Mouse (Mus musculus) left cerebral cortex, adult 18-20 months (tissue): ENCODE results near the gene Hras. TPM values are rescaled to one million over a fixed set of nuclear protein-coding genes. Genes with fewer than 3 reads are reported as not detected.

Source experiments
- DNase-seq, 2 experiments: peaks; one replicate each; pipeline ENCODE4 v3.0.0; 2021 to 2022; ENCODE audit warnings: low spot score in 2 of 2, mixed read lengths in 1 of 2
- total RNA-seq, 2 experiments: library from RNA; stranded (reverse); gene quantifications; 2 replicates each; pipeline ENCODE4 v1.2.3; 2021

Gene Hras
- total RNA-seq, 2 experiments from 2014 or later: 223 to 237 TPM

DNA sequence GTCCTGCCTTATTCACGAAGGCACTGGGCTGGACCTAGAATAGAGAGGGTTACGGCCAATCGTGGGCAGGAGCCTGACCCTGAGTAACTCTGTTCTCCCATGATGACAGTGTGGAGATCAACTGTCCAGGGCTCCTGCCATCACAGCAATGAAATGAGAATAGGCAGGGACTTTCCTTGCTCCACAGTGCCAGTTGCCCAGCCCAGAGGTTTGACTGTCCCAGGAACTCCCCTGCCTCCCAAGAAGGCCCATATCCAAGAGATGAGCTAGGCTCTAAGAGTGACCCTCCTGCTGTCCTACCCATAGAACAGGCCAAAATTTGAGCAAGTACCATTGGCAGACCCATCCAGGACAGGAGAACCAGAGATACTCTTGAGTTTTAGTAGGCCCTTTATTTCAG, 5.1 kb downstream of the Hras start:
- no peak for DNase-seq

DNA sequence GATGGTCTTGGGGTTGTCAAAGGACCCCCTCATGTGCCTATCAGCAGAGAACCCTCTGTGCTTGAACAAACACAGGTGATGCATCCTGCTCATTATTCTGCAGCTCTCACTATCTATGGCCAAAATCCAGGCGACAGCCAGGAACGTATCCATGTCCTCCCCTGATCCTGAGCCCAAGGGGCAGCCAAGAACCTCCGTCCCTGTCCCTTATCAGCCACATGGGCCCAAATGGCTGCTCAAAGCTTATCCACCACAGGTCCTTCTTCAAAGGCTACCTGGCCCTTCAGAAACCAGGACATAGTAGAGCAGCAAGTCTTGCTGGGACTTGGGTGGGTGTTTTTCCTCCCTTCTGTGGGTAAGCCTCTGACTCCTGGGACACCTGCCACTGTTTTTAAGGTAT, 5.6 kb downstream of the Hras start:
- DNase-seq: no peak

DNA sequence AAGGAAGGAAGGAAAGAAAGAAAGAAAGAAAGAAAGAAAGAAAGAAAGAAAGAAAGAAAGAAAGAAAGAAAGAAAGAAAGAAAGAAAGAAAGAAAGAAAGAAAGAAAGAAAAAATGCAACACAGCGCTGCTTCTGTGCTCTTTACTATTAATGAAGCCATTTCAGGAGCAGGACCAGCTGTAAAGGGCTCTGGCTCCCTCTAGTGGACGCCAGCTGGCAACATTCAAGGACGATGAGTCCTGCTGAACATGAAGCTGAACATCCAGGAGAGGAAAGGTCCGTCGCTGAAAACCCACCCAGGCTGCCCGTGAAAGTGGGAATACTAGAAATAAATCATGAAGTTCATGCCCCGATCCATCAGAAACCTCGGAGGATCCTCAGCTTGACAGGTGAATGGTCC, 17.6 kb downstream of the Hras start:
- peak; percentile 85 to 92 for DNase-seq

- no peak for DNase-seq
Observed at GRCm38 (mm10) chr7:141175068-141175467, 18.7 kb downstream of the Hras start.

GRCm38 (mm10) chr7:141173323-141173850, 20.4 kb downstream of the Hras start:
- no peak for DNase-seq

DNA sequence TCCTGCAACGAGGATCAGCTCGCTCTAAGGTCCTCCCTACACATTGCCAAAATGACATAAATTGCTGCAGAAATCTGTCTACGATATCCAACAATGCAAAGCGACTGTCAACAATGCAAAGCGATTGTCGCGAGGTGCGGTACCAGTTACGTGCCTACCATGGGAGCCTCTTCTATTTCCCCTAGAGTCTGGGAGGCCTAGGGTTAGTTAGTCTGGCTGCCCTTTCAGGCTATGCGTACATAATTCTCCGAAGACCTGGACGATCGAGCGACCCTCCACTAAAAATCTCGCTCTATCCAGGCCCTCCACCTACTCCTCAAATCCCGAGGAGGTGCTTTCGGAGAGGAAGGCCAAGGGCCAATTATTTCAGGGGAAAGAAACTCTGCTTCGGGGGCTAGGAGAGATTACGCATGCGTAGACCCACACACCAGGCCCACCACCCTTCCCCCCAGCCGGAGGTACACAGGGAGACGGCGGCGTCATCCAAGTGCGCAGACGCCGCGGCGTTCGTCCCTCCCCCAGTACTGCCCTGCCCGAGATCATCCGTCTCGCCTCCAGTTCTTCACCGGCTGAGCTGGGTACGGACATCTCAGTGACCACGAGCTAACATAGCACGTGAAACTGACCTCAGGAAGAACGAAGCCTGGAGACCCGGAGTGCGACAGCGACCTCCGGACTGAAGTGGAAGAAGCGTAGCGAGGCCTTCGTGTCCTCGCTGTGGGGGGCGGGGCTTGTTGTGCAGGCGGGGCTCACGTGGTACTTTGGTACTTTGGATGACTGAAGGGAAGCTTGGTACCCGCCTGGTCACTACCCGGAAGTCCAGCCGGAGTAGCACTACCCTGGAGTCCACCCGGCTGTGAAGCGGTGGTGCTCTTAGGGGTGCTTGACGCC, 21.4 kb downstream of the Hras start, which contains the start of gene Rnh1:
Rnh1 (minus strand) TSS at position 742 of the 891 bp plus-strand sequence.
- peak; percentile 91 to 92 for DNase-seq

DNA sequence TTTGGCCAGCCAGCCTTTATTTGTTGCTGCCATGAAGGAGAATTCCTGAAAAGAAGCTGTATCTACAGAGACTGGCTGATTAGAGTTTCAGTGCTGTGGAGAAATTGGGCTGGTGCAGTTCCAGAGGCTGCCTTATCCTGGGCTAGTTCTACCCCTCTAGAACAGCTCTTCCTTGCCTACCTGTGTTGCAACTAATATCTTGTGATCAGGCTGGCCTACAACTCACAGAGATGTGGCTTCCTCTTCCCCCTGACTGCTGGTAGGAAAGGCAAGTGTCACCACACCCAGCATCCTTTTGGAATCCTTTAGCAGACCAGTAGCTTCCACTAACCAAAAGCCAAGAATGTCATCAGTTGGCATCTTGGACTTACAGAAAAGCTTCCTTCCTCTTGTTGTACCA, 23.9 kb downstream of the Hras start:
- no peak for DNase-seq

- DNase-seq: no peak
Observed at GRCm38 (mm10) chr7:141169300-141169699, 24.5 kb downstream of the Hras start.

- DNase-seq: peak; percentile 50 to 69
Observed at GRCm38 (mm10) chr7:141168518-141168953, 25.3 kb downstream of the Hras start.

- peak in 1 of 2 experiments; percentile 24 for DNase-seq
Observed at GRCm38 (mm10) chr7:141167901-141168517, 25.8 kb downstream of the Hras start.

- peak; percentile 18 to 42 for DNase-seq
Observed at GRCm38 (mm10) chr7:141164850-141165249, 29.0 kb downstream of the Hras start.

DNA sequence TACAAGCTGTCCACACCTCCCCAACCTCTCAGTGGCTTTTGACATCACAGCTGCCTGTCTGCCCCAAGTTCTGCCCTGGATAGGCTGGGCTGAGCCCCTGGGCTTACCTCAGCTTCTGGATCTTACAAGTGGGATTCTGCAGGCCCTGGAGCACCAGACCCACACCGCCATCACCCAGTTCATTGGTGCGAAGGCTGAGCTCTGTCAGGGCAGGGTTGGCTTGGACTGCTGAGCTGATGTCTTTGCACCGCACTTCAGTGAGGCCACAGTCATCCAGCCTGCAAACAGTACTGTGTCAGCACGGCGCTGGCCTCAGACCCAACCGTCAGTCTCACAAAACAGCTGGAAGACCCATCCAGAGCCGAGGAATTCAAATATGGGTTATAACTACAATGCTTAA, 29.4 kb downstream of the Hras start:
- no peak for DNase-seq

- DNase-seq: no peak
Observed at GRCm38 (mm10) chr7:141155362-141155761, 38.4 kb downstream of the Hras start.

- no peak for DNase-seq
Observed at GRCm38 (mm10) chr7:141148639-141149038, 45.2 kb downstream of the Hras start.

GRCm38 (mm10) chr7:141147044-141147443, 46.8 kb downstream of the Hras start:
- no peak for DNase-seq

DNA sequence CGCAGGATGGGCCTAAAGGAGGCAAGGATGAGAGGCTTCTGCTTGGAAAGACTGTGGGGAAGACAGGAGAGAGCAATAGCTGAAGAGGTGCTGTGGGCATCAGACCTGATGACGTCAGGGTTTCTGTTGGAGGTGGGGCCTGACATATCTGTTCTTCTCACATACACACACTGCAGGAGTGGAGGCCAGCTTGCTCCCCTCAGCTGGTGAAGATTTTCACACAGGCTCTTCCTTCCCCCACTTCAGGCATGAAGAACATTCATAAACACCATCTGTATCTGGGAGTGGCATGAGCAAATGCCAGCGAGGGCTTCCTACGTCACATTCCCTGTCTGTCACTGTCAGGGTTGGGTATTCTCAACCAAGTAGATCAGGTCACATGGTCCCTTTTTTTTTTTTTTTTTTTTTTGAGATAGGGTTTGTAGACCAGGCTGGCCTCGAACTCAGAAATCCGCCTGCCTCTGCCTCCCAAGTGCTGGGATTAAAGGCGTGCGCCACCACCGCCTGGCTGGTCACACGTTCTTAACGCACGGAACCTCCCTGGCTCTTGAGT, 47.7 kb downstream of the Hras start:
- DNase-seq: no peak

GRCm38 (mm10) chr7:141145403-141145802, 48.4 kb downstream of the Hras start:
- no peak for DNase-seq

- DNase-seq: no peak
Observed at GRCm38 (mm10) chr7:141144650-141145049, 49.2 kb downstream of the Hras start.

- DNase-seq: no peak
Observed at GRCm38 (mm10) chr7:141143861-141144260, 49.9 kb downstream of the Hras start.

- DNase-seq: peak in 1 of 2 experiments; percentile 28
Observed at GRCm38 (mm10) chr7:141143112-141143511, 50.7 kb downstream of the Hras start.

DNA sequence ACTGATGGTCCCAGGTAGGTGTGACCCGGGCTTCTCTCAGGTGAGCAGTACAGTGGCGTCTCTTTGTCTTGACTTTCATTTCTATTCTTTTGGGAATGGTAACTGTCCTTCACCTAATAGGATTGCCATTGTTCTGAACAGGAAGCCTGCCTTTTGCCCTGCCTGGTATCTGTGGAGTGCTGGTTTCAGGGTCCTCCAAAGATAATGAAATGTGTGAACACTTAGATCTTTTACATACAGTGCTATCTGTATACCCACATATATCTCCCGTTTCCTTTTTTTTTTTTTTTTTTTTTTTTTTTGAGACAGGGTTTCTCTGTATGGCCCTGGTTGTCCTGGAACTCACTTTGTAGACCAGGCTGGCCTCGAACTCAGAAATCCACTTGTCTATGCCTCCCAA, 52.5 kb downstream of the Hras start:
- no peak for DNase-seq
